Mouse (Mus musculus) heart, adult 2 months (tissue): ENCODE results near the gene Islr. TPM values are rescaled to one million over a fixed set of nuclear protein-coding genes. Genes with fewer than 3 reads are reported as not detected.

Experiments
- DNase-seq, 2 experiments: peaks; one replicate each; pipeline ENCODE4 v3.0.0; 2021
- H3K27ac ChIP-seq: fragments of 200-600 bp; 2 replicates; pipeline ENCODE4 v1.8.1; 2022
- H3K27me3 ChIP-seq: fragments of 200-500 bp; 2 replicates; pipeline ENCODE4 v1.6.1; 2012; ENCODE audit warnings: mild to moderate bottlenecking, low read length, inconsistent platforms, mixed read lengths; ENCODE audit not compliant: control insufficient read depth, insufficient read depth
- H3K36me3 ChIP-seq: fragments of 200-500 bp; 2 replicates; pipeline ENCODE4 v1.6.1; 2012; ENCODE audit warnings: low read length, inconsistent platforms; ENCODE audit not compliant: control insufficient read depth, insufficient read depth
- H3K4me1 ChIP-seq: fragments of 200-500 bp; 2 replicates; pipeline ENCODE4 v1.6.1; 2011; ENCODE audit warnings: low read length; ENCODE audit not compliant: control insufficient read depth, insufficient read depth
- H3K4me3 ChIP-seq: fragments of 200-600 bp; 2 replicates; pipeline ENCODE4 v1.8.1; 2022
- H3K79me2 ChIP-seq: fragments of 200-500 bp; replicated peaks from 2 replicates; pipeline ENCODE4 v1.6.1; 2012; ENCODE audit warnings: mild to moderate bottlenecking, inconsistent platforms, low read length, moderate library complexity, mixed read lengths; ENCODE audit not compliant: control insufficient read depth, insufficient read depth
- H3K9ac ChIP-seq: fragments of 200-500 bp; 2 replicates; pipeline ENCODE4 v1.6.1; 2012; ENCODE audit warnings: low read depth, mild to moderate bottlenecking, control low read depth, inconsistent platforms, low read length, mixed read lengths
- CTCF ChIP-seq: fragments of 200-600 bp; IDR thresholded peaks from 2 replicates; pipeline ENCODE4 v1.8.1; 2022; ENCODE audit warnings: antibody characterized with exemption, mild to moderate bottlenecking, moderate library complexity
- EP300 ChIP-seq: fragments of 200-500 bp; IDR thresholded peaks from 2 replicates; pipeline ENCODE4 v1.6.1; 2011; ENCODE audit warnings: low read depth, low read length, control low read depth; ENCODE audit not compliant: insufficient read depth
- POLR2A ChIP-seq: fragments of 200-500 bp; IDR thresholded peaks from 2 replicates; pipeline ENCODE4 v1.6.1; 2011; ENCODE audit warnings: mild to moderate bottlenecking, low read depth, low read length, control low read depth; ENCODE audit not compliant: insufficient read depth
- WGBS: fragments of 180-500 bp; shearing (Covaris S2); methylation state at CpG from one replicate; pipeline ENCODE4 v1.1.7; 2018; 5-methylcytosine and 5-hydroxymethylcytosine counted together
- intact Hi-C: fragments of 180-260 bp; cut with DNase I; formaldehyde crosslinking; loops from one replicate; pipeline ENCODE4 v1.15.1; 2025
- polyA plus RNA-seq: library from polyadenylated mRNA; depleted of rRNA; stranded (reverse); fragments of >200 nt; gene quantifications from 2 replicates; pipeline ENCODE4 v1.2.3, GENCODE M21; 2012
- total RNA-seq, 2 experiments: library from RNA; stranded (reverse); gene quantifications; 2 replicates each; pipeline ENCODE4 v1.2.3; 2021

Gene Islr
- total and polyA plus RNA-seq, 3 experiments: 19.1 to 100.0 (median 29.8) TPM

- DNase-seq: no peak
- no peaks in the 10 kb centered on the region for H3K79me2 ChIP-seq
- no peak overlapping the region for H3K27ac ChIP-seq
- no peaks in the 10 kb centered on the region for H3K36me3 ChIP-seq
- H3K4me3 ChIP-seq: no peak overlapping the region
- no peaks in the 10 kb centered on the region; the same call in 1 of the 2 replicates for H3K4me1 ChIP-seq
- H3K27me3 ChIP-seq: no peaks in the 10 kb centered on the region
- intact Hi-C loops: no loop called here
- TF ChIP-seq EP300 (no peak), CTCF (peak; percentile 60), POLR2A (no peak)
- H3K9ac ChIP-seq: no peak overlapping the region
- 60% methylated on average over 6 of the region's 6 CpGs for WGBS
Observed at GRCm38 (mm10) chr9:58216402-58216801, 12.3 kb upstream of the Islr start.

GRCm38 (mm10) chr9:58214519-58215180 is 10.5 kb upstream of the Islr start:
- WGBS: 34% methylated on average over 8 of the region's 8 CpGs
- peak overlapping the region; percentile 23; the same call in 1 of the 2 replicates for H3K27ac ChIP-seq
- intact Hi-C loops: no loop called here
- peaks cover 2% of the 10 kb centered on the region for H3K4me1 ChIP-seq
- no peak for DNase-seq
- H3K36me3 ChIP-seq: no peaks in the 10 kb centered on the region
- no peak for TF ChIP-seq EP300
- no peak for TF ChIP-seq CTCF
- TF ChIP-seq POLR2A: no peak
- no peak overlapping the region for H3K9ac ChIP-seq
- H3K4me3 ChIP-seq: no peak overlapping the region
- H3K27me3 ChIP-seq: no peaks in the 10 kb centered on the region
- no peaks in the 10 kb centered on the region for H3K79me2 ChIP-seq

GRCm38 (mm10) chr9:58213865-58214264 is 9.8 kb upstream of the Islr start:
- Histone ChIP-seq H3K27me3 (no peaks in the 10 kb centered on the region), H3K79me2 (no peaks in the 10 kb centered on the region), H3K27ac (no peak overlapping the region), H3K9ac (no peak overlapping the region), H3K36me3 (no peaks in the 10 kb centered on the region), H3K4me1 (peaks cover 2% of the 10 kb centered on the region), H3K4me3 (no peak overlapping the region)
- intact Hi-C loops: no loop called here
- no peak for DNase-seq
- TF ChIP-seq EP300: no peak
- TF ChIP-seq CTCF: no peak
- TF ChIP-seq POLR2A: no peak
- 17% methylated on average over 5 of the region's 5 CpGs for WGBS

- TF ChIP-seq POLR2A (no peak), CTCF (no peak), EP300 (no peak)
- 58% methylated on average over 5 of the region's 5 CpGs for WGBS
- H3K4me1 ChIP-seq: peaks cover 2% of the 10 kb centered on the region
- H3K27me3 ChIP-seq: no peaks in the 10 kb centered on the region
- H3K27ac ChIP-seq: no peak overlapping the region
- no peaks in the 10 kb centered on the region for H3K36me3 ChIP-seq
- no peak overlapping the region for H3K4me3 ChIP-seq
- no peak overlapping the region for H3K9ac ChIP-seq
- no peaks in the 10 kb centered on the region for H3K79me2 ChIP-seq
- intact Hi-C loops: no loop called here
- DNase-seq: no peak
Observed at GRCm38 (mm10) chr9:58213377-58213776, 9.3 kb upstream of the Islr start.

- no peak overlapping the region for H3K27ac ChIP-seq
- TF ChIP-seq CTCF (no peak), EP300 (no peak), POLR2A (no peak)
- peaks cover 2% of the 10 kb centered on the region for H3K4me1 ChIP-seq
- 47% methylated on average over 2 of the region's 2 CpGs for WGBS
- no peaks in the 10 kb centered on the region for H3K27me3 ChIP-seq
- no peaks in the 10 kb centered on the region for H3K79me2 ChIP-seq
- no peaks in the 10 kb centered on the region for H3K36me3 ChIP-seq
- no peak overlapping the region for H3K9ac ChIP-seq
- no peak overlapping the region for H3K4me3 ChIP-seq
- no peak for DNase-seq
- intact Hi-C loops: no loop called here
Observed at GRCm38 (mm10) chr9:58210304-58210627, 6.2 kb upstream of the Islr start.

- Histone ChIP-seq H3K4me1 (peaks cover 2% of the 10 kb centered on the region), H3K36me3 (no peaks in the 10 kb centered on the region), H3K79me2 (no peaks in the 10 kb centered on the region), H3K27ac (no peak overlapping the region), H3K4me3 (no peak overlapping the region), H3K9ac (no peak overlapping the region), H3K27me3 (no peaks in the 10 kb centered on the region)
- DNase-seq: no peak
- intact Hi-C loops: no loop called here
- TF ChIP-seq CTCF: no peak
- no peak for TF ChIP-seq POLR2A
- TF ChIP-seq EP300: no peak
- WGBS: 80% methylated on average over 8 of the region's 8 CpGs
Observed at GRCm38 (mm10) chr9:58209462-58210303, 5.6 kb upstream of the Islr start.
